Mouse (Mus musculus): Measurements from ENCODE around the gene Snrnp70.

Gene Snrnp70

GRCm38 (mm10) chr7:45337469-45337868, 58.1 kb downstream of the Snrnp70 start:
- no peak for DNase-seq (ENCODE audit: low read depth)

GRCm38 (mm10) chr7:45336319-45336718, 59.2 kb downstream of the Snrnp70 start:
- peak; percentile 15 for DNase-seq (ENCODE audit: low read depth)

- DNase-seq (ENCODE audit: low read depth), result no peak
Measured at GRCm38 (mm10) chr7:45335056-45335455, 60.5 kb downstream of the Snrnp70 start, which contains the start of gene Hrc. Gene Hrc, plus strand, starts transcription at chr7:45335290.

GRCm38 (mm10) chr7:45334605-45335004, 60.9 kb downstream of the Snrnp70 start:
- no peak for DNase-seq (ENCODE audit: low read depth)

- DNase-seq (ENCODE audit: low read depth), result peak; percentile 92
Measured at GRCm38 (mm10) chr7:45333431-45333982, 62.0 kb downstream of the Snrnp70 start, which contains the start of gene Trpm4. Gene Trpm4, minus strand, starts transcription at chr7:45333780.

GRCm38 (mm10) chr7:45332685-45333425, 62.7 kb downstream of the Snrnp70 start:
- peak; percentile 78 for DNase-seq (ENCODE audit: low read depth)

- peak; percentile 42 for DNase-seq (ENCODE audit: low read depth)
Measured at GRCm38 (mm10) chr7:45331502-45331901, 64.0 kb downstream of the Snrnp70 start.

GRCm38 (mm10) chr7:45328841-45329475, 66.6 kb downstream of the Snrnp70 start:
- DNase-seq (ENCODE audit: low read depth), result no peak
